Mouse (Mus musculus): ENCODE results near the gene Spo11. TPM values are rescaled to one million over a fixed set of nuclear protein-coding genes. Genes with fewer than 3 reads are reported as not detected.

Gene Spo11
- total and polyA plus RNA-seq, 3 experiments: 0.16 to 0.34 TPM; not detected in 1

DNA sequence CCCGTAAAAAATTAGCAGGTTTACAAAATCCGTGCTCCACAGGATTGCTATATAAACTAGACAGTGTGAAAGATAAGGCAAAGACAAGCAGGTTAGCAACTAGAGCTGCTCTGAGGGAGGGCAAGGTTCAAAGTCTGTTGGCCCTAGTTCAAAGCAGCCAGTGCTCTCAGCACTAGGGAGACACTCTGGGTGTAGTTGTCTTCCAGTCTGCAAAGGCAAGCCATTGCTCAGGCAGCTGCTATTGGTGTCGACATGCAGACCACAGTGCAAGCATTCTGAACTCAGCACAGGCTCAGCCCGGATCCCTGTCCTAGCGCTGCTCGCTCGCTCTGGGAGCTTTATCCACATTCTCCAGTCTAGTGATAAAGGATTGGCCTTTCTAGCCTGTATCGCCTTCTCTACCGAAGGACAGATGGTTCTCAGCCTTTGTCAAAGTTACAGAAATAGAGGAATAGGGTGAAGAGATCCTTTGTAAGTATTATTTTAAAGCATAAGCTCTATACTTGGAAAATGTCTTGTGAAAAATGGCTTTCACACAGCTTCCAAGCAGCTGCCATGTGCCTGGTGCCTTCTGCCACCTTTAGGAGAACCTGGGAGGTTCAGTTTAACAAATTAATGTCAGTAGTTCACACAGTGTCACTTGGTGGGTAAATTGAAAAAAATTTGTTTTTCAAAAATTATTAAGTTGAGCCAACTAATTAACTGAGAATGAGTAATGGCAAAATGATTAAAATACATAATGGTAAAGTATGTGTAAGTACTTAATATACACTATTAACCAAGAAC lies 5.5 kb downstream of the Spo11 start:
- in situ Hi-C loops (cut with MboI; ENCODE audit: low pct_ligation_motif_present, low pct_unique_long_range_greater_than_20kb, low sequenced_read_pairs): no loop called here
- Histone ChIP-seq H3K9ac (ENCODE audit: insufficient read depth, low read depth) (no peak overlapping the region), H3K27ac (ENCODE audit: insufficient read depth, low read depth) (no peak overlapping the region), H3K4me3 (replicated peaks in 1 of 3; ENCODE audit: low read depth in 2 of 3, low read length in 2 of 3, poor library complexity in 1 of 3) (no peak overlapping the region), H3K4me2 (ENCODE audit: insufficient read depth, low read depth, poor library complexity, severe bottlenecking) (no peak overlapping the region), H3K36me3 (replicated peaks in 1 of 2; ENCODE audit: control insufficient read depth in 1 of 2, insufficient read depth in 1 of 2, low read length in 1 of 2) (no peaks in the 10 kb centered on the region), H3K4me1 (ENCODE audit: control insufficient read depth in 1 of 2, insufficient read depth in 2 of 2) (peaks cover 0 to 2% of the 10 kb centered on the region in 2 experiments; a peak in 2 of 4 replicates), H3K9me3 (replicated peaks; ENCODE audit: low read length) (peaks cover 4% of the 10 kb centered on the region), H3K27me3 (replicated peaks) (peaks cover 6% of the 10 kb centered on the region), H3K79me2 (replicated peaks; ENCODE audit: control insufficient read depth, extremely low read depth, insufficient read depth, poor library complexity, severe bottlenecking) (no peaks in the 10 kb centered on the region)
- DNase-seq (ENCODE audit: extremely low read depth): no peak
- dilution Hi-C loops (cut with MboI; ENCODE audit: extremely low pct_ligation_motif_present, extremely low pct_unique_long_range_greater_than_20kb, low sequenced_read_pairs): no loop called here
- peak in 1 of 2 experiments; percentile 61; a peak in 2 of 4 replicates for TF ChIP-seq CTCF (conservative IDR thresholded peaks at IDR 0.05 in 1 of 2, IDR thresholded peaks at IDR 0.05 in 1 of 2; ENCODE audit: low read depth in 2 of 2, low read length in 2 of 2)
- TF ChIP-seq SMC3 (IDR thresholded peaks at IDR 0.05; ENCODE audit: low read depth, low read length): peak; percentile 44
- TF ChIP-seq SIN3A (IDR thresholded peaks at IDR 0.05; ENCODE audit: low read length): no peak
- no peak for TF ChIP-seq MAFK (IDR thresholded peaks at IDR 0.05; ENCODE audit: insufficient replicate concordance, low read length)
- peak; percentile 65 for TF ChIP-seq RAD21 (IDR thresholded peaks at IDR 0.05; ENCODE audit: low read depth, low read length)

DNA sequence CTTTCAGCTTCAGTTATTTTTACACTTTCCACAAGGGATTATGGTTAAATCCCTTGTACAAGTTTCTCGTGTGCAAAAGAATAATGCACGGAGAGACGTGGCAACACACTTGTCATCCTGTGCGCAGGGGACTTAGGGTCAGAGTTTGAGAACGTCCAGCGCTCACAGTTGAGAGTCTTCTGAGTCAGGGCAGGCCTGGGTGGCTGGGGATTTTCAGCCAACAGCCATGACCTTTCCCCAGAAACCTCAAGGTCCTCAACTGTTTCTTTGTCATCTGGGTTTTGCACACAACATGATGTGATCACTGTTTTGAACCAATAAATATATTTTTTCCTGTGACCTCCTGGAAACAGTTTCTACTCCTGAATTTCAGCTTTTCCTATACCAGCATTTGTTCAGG lies 12.7 kb downstream of the Spo11 start:
- Histone ChIP-seq H3K9me3 (replicated peaks; ENCODE audit: low read length) (no peaks in the 10 kb centered on the region), H3K4me1 (ENCODE audit: control insufficient read depth in 1 of 2, insufficient read depth in 2 of 2) (no peaks in the 10 kb centered on the region), H3K27me3 (replicated peaks) (peaks cover 38% of the 10 kb centered on the region), H3K4me2 (ENCODE audit: insufficient read depth, low read depth, poor library complexity, severe bottlenecking) (no peak overlapping the region), H3K4me3 (replicated peaks in 1 of 3; ENCODE audit: low read depth in 2 of 3, low read length in 2 of 3, poor library complexity in 1 of 3) (no peak overlapping the region), H3K9ac (ENCODE audit: insufficient read depth, low read depth) (no peak overlapping the region), H3K36me3 (replicated peaks in 1 of 2; ENCODE audit: control insufficient read depth in 1 of 2, insufficient read depth in 1 of 2, low read length in 1 of 2) (no peaks in the 10 kb centered on the region), H3K27ac (ENCODE audit: insufficient read depth, low read depth) (no peak overlapping the region), H3K79me2 (replicated peaks; ENCODE audit: control insufficient read depth, extremely low read depth, insufficient read depth, poor library complexity, severe bottlenecking) (no peaks in the 10 kb centered on the region)
- no peak for DNase-seq (ENCODE audit: extremely low read depth)
- TF ChIP-seq CTCF (conservative IDR thresholded peaks at IDR 0.05 in 1 of 2, IDR thresholded peaks at IDR 0.05 in 1 of 2; ENCODE audit: low read depth in 2 of 2, low read length in 2 of 2) (no peak), CHD2 (IDR thresholded peaks at IDR 0.05; ENCODE audit: low read length) (no peak), E2F4 (IDR thresholded peaks at IDR 0.05; ENCODE audit: insufficient replicate concordance, low read depth, low read length) (no peak), TCF12 (IDR thresholded peaks at IDR 0.05; ENCODE audit: low read depth, low read length) (no peak), CHD1 (IDR thresholded peaks at IDR 0.05; ENCODE audit: low read depth, low read length) (no peak), GABPA (IDR thresholded peaks at IDR 0.05; ENCODE audit: insufficient replicate concordance, low read depth, low read length) (no peak), BHLHE40 (IDR thresholded peaks at IDR 0.05; ENCODE audit: low read depth, low read length) (no peak), PAX5 (IDR thresholded peaks at IDR 0.05; ENCODE audit: low read length) (no peak), MAZ (IDR thresholded peaks at IDR 0.05; ENCODE audit: low read depth, low read length) (no peak), NRF1 (IDR thresholded peaks at IDR 0.05; ENCODE audit: low read depth, low read length) (no peak), UBTF (IDR thresholded peaks at IDR 0.05; ENCODE audit: low read depth, low read length) (no peak)
- dilution Hi-C loops (cut with MboI; ENCODE audit: extremely low pct_ligation_motif_present, extremely low pct_unique_long_range_greater_than_20kb, low sequenced_read_pairs): no loop called here
- in situ Hi-C loops (cut with MboI; ENCODE audit: low pct_ligation_motif_present, low pct_unique_long_range_greater_than_20kb, low sequenced_read_pairs): loop anchor here (5.0 to 10.0 kb wide), 2 partner anchors 153 to 515 kb away; partner anchors contain the start of gene Fam209

Measured in CH12.LX (cell line).